Mouse (Mus musculus): Measurements from ENCODE around the gene Gpatch11. TPM values are rescaled to one million over a fixed set of nuclear protein-coding genes. Genes with fewer than 3 reads are reported as not detected.

Gpatch11 gene
- total RNA-seq, 2 experiments from 2014 or later, result 37.5 to 45.1 TPM

DNA sequence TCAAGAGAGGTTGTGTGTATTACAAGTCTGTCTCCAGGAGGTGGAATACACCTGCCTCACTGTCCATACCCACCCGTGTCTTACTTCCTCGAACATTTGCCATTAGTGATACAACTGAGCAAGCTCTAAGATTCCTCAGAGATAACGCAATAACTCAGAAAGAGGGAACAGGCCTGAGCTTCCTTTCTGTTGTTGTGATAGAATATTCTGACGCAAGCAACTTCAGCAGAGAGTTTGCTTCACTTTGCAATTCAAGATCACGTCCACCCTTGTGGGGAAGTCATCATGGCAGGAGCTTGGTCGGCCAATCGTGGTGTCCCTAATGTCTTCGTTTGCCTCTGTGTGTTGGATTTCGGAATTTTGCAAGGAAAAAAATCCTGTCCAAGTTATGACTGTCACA is 55.7 kb downstream of the Gpatch11 start:
- no peak for DNase-seq (ENCODE audit: low spot score in 2 of 2)

DNA sequence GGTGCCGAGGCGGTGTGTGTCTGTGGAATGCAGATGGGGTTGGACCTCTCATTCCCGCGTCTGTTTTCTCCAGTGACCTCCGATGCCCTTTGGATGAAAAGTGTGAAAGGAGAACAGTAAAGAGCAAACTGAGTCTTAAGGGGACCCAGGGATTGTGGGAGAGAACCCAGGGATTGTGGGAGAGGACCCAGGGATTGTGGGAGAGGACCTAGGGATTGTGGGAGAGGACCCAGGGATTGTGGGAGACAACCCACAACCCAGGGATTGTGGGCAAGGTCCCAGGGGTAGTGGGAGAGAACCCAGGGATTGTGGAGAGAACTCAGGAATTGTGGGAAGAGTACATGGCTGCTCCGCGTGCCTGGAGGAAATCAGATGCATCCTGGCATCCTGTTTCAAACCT is 59.6 kb downstream of the Gpatch11 start:
- DNase-seq (ENCODE audit: low spot score in 2 of 2), result no peak

DNA sequence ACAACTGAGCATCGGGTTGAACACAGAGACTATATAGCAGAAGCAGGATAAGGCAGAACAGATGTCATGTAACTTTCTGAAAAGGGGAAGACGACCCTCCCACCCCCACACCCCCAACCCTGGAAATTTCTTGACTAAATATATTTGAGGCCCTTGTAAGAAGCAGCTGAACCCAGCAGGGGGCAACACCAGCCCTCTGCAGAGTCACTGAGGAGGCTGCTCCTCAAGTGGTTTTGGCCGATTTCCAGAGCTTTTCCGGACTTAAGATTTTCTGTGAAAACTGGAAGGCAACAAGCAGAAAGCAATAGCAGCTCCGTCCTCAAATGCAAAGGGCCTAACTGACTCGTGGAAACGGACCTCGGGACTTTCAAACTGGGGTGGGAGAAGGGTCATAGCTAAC is 60.0 kb downstream of the Gpatch11 start:
- DNase-seq (ENCODE audit: low spot score in 2 of 2), result peak; percentile 21 to 45

Other genes starting within 250 kb of the Gpatch11 start
- gene Strn, start 98.4 kb upstream of the Gpatch11 start, total RNA-seq (2021), result 10 to 100 TPM; 78.6 to 81.0 TPM
- 10 to 100 TPM; 50.4 to 56.4 TPM for gene Heatr5b, start 203 bp upstream of the Gpatch11 start, total RNA-seq (2021)
- gene Eif2ak2, start 47.0 kb downstream of the Gpatch11 start, total RNA-seq (2021), result 1 to 10 TPM; 6.8 to 7.8 TPM
- not detected for gene Sult6b1, start 71.4 kb downstream of the Gpatch11 start, total RNA-seq (2021)
- gene Cebpzos, start 80.9 kb downstream of the Gpatch11 start, total RNA-seq (2021), result 10 to 100 TPM; 30.8 to 36.7 TPM
- gene Cebpz, start 101.5 kb downstream of the Gpatch11 start, total RNA-seq (2021), result 10 to 100 TPM; 33.2 to 34.9 TPM
- gene Ndufaf7, start 101.6 kb downstream of the Gpatch11 start, total RNA-seq (2021), result 10 to 100 TPM; 60.8 to 63.7 TPM
- 10 to 100 TPM; 16.2 to 16.8 TPM for gene Prkd3, start 185.2 kb downstream of the Gpatch11 start, total RNA-seq (2021)
- gene Qpct, start 216.3 kb downstream of the Gpatch11 start, total RNA-seq (2021), result 10 to 100 TPM; 16.3 to 18.8 TPM